In the genomic region with DNA sequence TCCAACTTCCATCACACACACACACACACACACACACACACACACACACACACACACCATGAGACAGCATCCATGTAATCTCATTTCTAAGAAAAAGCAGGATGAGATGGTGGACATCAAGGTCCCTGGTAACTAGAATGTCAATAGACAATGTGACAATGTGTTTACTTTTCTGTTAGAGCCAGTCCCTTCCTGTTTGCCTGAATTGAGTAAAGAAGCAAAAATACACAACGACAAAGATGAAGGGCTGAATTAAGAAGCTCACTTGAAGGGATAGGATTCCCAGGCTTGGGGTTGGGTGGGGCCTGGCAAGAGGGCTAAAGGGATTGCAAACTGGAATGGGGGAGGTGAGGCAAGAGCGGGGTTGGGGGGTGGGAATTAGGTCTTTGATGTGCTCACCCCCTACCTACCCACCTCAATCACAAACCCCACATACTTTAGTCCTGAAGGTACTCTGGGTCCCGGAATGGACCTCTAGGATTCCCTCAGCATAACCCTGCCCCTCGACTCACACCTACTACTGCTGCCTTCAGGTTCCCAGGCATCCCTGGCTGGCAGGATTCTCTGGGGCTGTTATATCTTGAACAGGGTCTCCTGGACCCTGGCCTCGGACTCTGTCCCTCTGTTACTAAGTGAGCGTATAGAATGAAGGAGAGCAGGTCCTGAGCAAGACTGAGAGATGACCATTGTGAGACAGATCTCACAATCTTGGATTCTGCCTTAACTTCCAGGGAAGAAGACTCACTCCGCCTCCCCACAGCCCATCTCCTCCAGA, we compare ENCODE assay signal across 11 mouse cellular contexts.
DNase-seq lines count a peak whose midpoint lies in the region; ATAC-seq and TF ChIP-seq lines count a peak whose summit lies in the region.
"Had no signal": no experiment of that assay in that cellular context is flagged by ENCODE, and none has a peak within 500 bp of the region (broad histone marks: within the 10 kb centered on the region; RNA-seq: fewer than 3 reads in every experiment).

No protein-coding gene starts in this region.

- H3K9ac ChIP-seq in midbrain, embryonic 14.5 days (replicated peaks; ENCODE audit: low read length), result 0 out of 2 replicates have a peak overlapping the region, but pooled peaks have one; percentile 6
- H3K9ac ChIP-seq in midbrain, postnatal 0 days (replicated peaks; ENCODE audit: low read length, poor library complexity, severe bottlenecking), result no peak overlapping the region
- H3K9ac ChIP-seq in heart, embryonic 16.5 days (ENCODE audit: low read length), result peak overlapping the region; percentile 39; the same call in 1 of the 2 replicates
- H3K9ac ChIP-seq: liver, embryonic 14.5 days had no signal

- peak overlapping the region; percentile 84 for H3K27ac ChIP-seq in heart, embryonic 10.5 days
- no peak overlapping the region for H3K27ac ChIP-seq in midbrain, embryonic 14.5 days (replicated peaks; ENCODE audit: low read depth, low read length)
- no peak overlapping the region for H3K27ac ChIP-seq in midbrain, postnatal 0 days (ENCODE audit: low read depth, low read length)
- H3K27ac ChIP-seq in heart, embryonic 16.5 days (ENCODE audit: low read length), result peak overlapping the region; percentile 19
- H3K27ac ChIP-seq: liver, embryonic 14.5 days had no signal

- H3K27me3 ChIP-seq in heart, embryonic 10.5 days (ENCODE audit: insufficient read depth, poor library complexity, severe bottlenecking), result peaks cover 12% of the 10 kb centered on the region; the same call in 1 of the 2 replicates
- H3K27me3 ChIP-seq in midbrain, embryonic 14.5 days (ENCODE audit: control insufficient read depth, insufficient read depth, low read length), result no peaks in the 10 kb centered on the region
- H3K27me3 ChIP-seq in midbrain, postnatal 0 days (ENCODE audit: insufficient read depth, low read length), result peaks cover 6% of the 10 kb centered on the region; the same call in 1 of the 2 replicates
- no peaks in the 10 kb centered on the region for H3K27me3 ChIP-seq in heart, embryonic 16.5 days (ENCODE audit: control insufficient read depth, insufficient read depth, low read length)

- H3K9me3 ChIP-seq in heart, embryonic 10.5 days, result no peaks in the 10 kb centered on the region
- no peaks in the 10 kb centered on the region for H3K9me3 ChIP-seq in midbrain, embryonic 14.5 days (ENCODE audit: control insufficient read depth, low read length)
- no peaks in the 10 kb centered on the region for H3K9me3 ChIP-seq in midbrain, postnatal 0 days (ENCODE audit: low read length)
- H3K9me3 ChIP-seq in heart, embryonic 16.5 days (replicated peaks; ENCODE audit: control insufficient read depth, low read length), result no peaks in the 10 kb centered on the region
- H3K9me3 ChIP-seq: G1E had no signal

- no peak for ATAC-seq in midbrain, embryonic 14.5 days (ENCODE audit: low FRiP score, low TSS enrichment)
- ATAC-seq in midbrain, postnatal 0 days (ENCODE audit: low FRiP score), result no peak
- no peak for ATAC-seq in heart, embryonic 16.5 days (replicated peaks; ENCODE audit: extremely low read depth, insufficient read depth, low FRiP score)

- peaks cover 61% of the 10 kb centered on the region for H3K4me1 ChIP-seq in heart, embryonic 10.5 days
- H3K4me1 ChIP-seq in midbrain, embryonic 14.5 days (ENCODE audit: control insufficient read depth, insufficient read depth, low read length), result peaks cover 8% of the 10 kb centered on the region; the same call in 1 of the 2 replicates
- no peaks in the 10 kb centered on the region for H3K4me1 ChIP-seq in midbrain, postnatal 0 days (ENCODE audit: insufficient read depth, low read length)
- H3K4me1 ChIP-seq in heart, embryonic 16.5 days (ENCODE audit: control insufficient read depth, insufficient read depth, low read length), result peaks cover 35% of the 10 kb centered on the region

- H3K36me3 ChIP-seq in heart, embryonic 10.5 days, result no peaks in the 10 kb centered on the region
- H3K36me3 ChIP-seq in midbrain, embryonic 14.5 days (ENCODE audit: control insufficient read depth, insufficient read depth, low read length), result no peaks in the 10 kb centered on the region
- no peaks in the 10 kb centered on the region for H3K36me3 ChIP-seq in midbrain, postnatal 0 days (ENCODE audit: insufficient read depth, low read length)
- H3K36me3 ChIP-seq in heart, embryonic 16.5 days (ENCODE audit: control insufficient read depth, insufficient read depth), result no peaks in the 10 kb centered on the region
- H3K36me3 ChIP-seq: G1E had no signal

- H3K4me2 ChIP-seq in midbrain, embryonic 14.5 days (ENCODE audit: low read length), result no peak overlapping the region
- no peak overlapping the region for H3K4me2 ChIP-seq in midbrain, postnatal 0 days (ENCODE audit: low read depth, low read length, poor library complexity, severe bottlenecking)
- peak overlapping the region; percentile 47 for H3K4me2 ChIP-seq in heart, embryonic 16.5 days (ENCODE audit: low read depth, low read length)

- 47% methylated on average over 7 of the region's 7 CpGs for WGBS in heart, embryonic 10.5 days
- WGBS in midbrain, embryonic 14.5 days, result 54% methylated on average over 7 of the region's 7 CpGs
- WGBS in midbrain, postnatal 0 days, result 65% methylated on average over 7 of the region's 7 CpGs
- WGBS in heart, embryonic 16.5 days, result 64% methylated on average over 7 of the region's 7 CpGs

- H3K4me3 ChIP-seq in heart, embryonic 10.5 days, result no peak overlapping the region
- no peak overlapping the region for H3K4me3 ChIP-seq in midbrain, embryonic 14.5 days (replicated peaks; ENCODE audit: low read depth, low read length)
- H3K4me3 ChIP-seq in midbrain, postnatal 0 days (ENCODE audit: low read depth, low read length), result no peak overlapping the region
- H3K4me3 ChIP-seq in heart, embryonic 16.5 days (ENCODE audit: low read length), result no peak overlapping the region

- no peak for TF ChIP-seq CTCF in midbrain, postnatal 0 days (IDR thresholded peaks at IDR 0.05)

- intact Hi-C loops in heart, postnatal 10 days (cut with DNase I), result loop anchor here (2.0 to 5.0 kb wide), 3 partner anchors 41 to 699 kb away; no protein-coding TSS in a partner anchor
- intact Hi-C loops in gastrocnemius, postnatal 36 days (cut with DNase I), result loop anchor here (5.0 kb wide), 1 partner anchor 79 kb away; no protein-coding TSS in a partner anchor

- DNase-seq in heart, embryonic 10.5 days (ENCODE audit: low spot score), result no peak
- no peak for DNase-seq in heart, postnatal 10 days
- no peak for DNase-seq in midbrain, embryonic 14.5 days
- DNase-seq in midbrain, postnatal 0 days (ENCODE audit: low spot score), result no peak
- DNase-seq in cerebellum, postnatal 4 days (ENCODE audit: low spot score in 2 of 2), result no peak
- no peak for DNase-seq in ovary, adult 18-20 months (ENCODE audit: low spot score)
- no peak for DNase-seq in gastrocnemius, postnatal 36 days
- DNase-seq: right cerebral cortex, postnatal 14 days had no signal

Comparison
In these comparisons a context has a peak if more than half of its experiments do, and no peak if none do; other contexts are left out.
1. H3K27ac ChIP-seq: peak in heart, embryonic 10.5 days (single experiment) and heart, embryonic 16.5 days (single experiment); none in midbrain, embryonic 14.5 days (single experiment) and midbrain, postnatal 0 days (single experiment).